Mouse (Mus musculus) layer of hippocampus, adult 8-10 months (tissue): Measurements from ENCODE around the gene Lce6a. TPM values are rescaled to one million over a fixed set of nuclear protein-coding genes. Genes with fewer than 3 reads are reported as not detected.

ENCODE experiments used
- total RNA-seq, 4 experiments: library from RNA; stranded (reverse); gene quantifications; 2 replicates each; pipeline ENCODE4 v1.2.4; 2022

Gene Lce6a
- total RNA-seq, 4 experiments from 2014 or later = not detected

Other genes starting within 250 kb of the Lce6a start
- gene Sprr2h, start 236.0 kb downstream of the Lce6a start, total RNA-seq = not detected
- not detected for gene Sprr2i, start 213.7 kb downstream of the Lce6a start, total RNA-seq
- not detected for gene Sprr2j-ps, start 203.6 kb downstream of the Lce6a start, total RNA-seq
- gene Gm9774, start 192.2 kb downstream of the Lce6a start, total RNA-seq = 1 to 10 TPM; 2.3 to 7.0 (median 3.9) TPM
- gene Sprr2k, start 189.1 kb downstream of the Lce6a start, total RNA-seq = not detected
- not detected for gene Sprr1b, start 182.9 kb downstream of the Lce6a start, total RNA-seq
- not detected for gene Sprr3, start 162.9 kb downstream of the Lce6a start, total RNA-seq
- gene Sprr1a, start 135.8 kb downstream of the Lce6a start, total RNA-seq = not detected
- not detected for gene Sprr4, start 121.2 kb downstream of the Lce6a start, total RNA-seq
- gene 2310046K23Rik, start 87.1 kb downstream of the Lce6a start, total RNA-seq = not detected
- gene Ivl, start 47.9 kb downstream of the Lce6a start, total RNA-seq = not detected
- not detected for gene Smcp, start 32.7 kb downstream of the Lce6a start, total RNA-seq
- gene 2210017I01Rik, start 14.2 kb downstream of the Lce6a start, total RNA-seq = not detected
- gene Lce1a1, start 26.6 kb upstream of the Lce6a start, total RNA-seq = not detected
- not detected for gene Lce1b, start 35.3 kb upstream of the Lce6a start, total RNA-seq
- not detected for gene Lce1a2, start 48.7 kb upstream of the Lce6a start, total RNA-seq
- not detected for gene Lce1c, start 57.6 kb upstream of the Lce6a start, total RNA-seq
- gene Lce1d, start 65.5 kb upstream of the Lce6a start, total RNA-seq = not detected
- gene Lce1e, start 87.4 kb upstream of the Lce6a start, total RNA-seq = not detected
- not detected for gene Lce1f, start 98.7 kb upstream of the Lce6a start, total RNA-seq
- gene Gm38119, start 117.4 kb upstream of the Lce6a start, total RNA-seq = not detected
- gene Lce1g, start 130.7 kb upstream of the Lce6a start, total RNA-seq = not detected
- not detected for gene Lce1h, start 143.4 kb upstream of the Lce6a start, total RNA-seq
- not detected for gene Lce1i, start 157.2 kb upstream of the Lce6a start, total RNA-seq
- not detected for gene Lce1j, start 168.9 kb upstream of the Lce6a start, total RNA-seq
- gene Lce1k, start 186.2 kb upstream of the Lce6a start, total RNA-seq = not detected
- not detected for gene Kprp, start 205.6 kb upstream of the Lce6a start, total RNA-seq
- not detected for gene Lce1l, start 229.6 kb upstream of the Lce6a start, total RNA-seq
- not detected for gene 2310050C09Rik, start 248.6 kb upstream of the Lce6a start, total RNA-seq